Mouse (Mus musculus): ENCODE measurements at regions not wholly inside any gene's neighbourhood (a gene's known extent, or its start where the extent isn't known, plus 50 kb on each side); places are given as distances from the start of the nearest gene placed in this dataset.

- DNase-seq (ENCODE audit: low read depth) = no peak
Measured at GRCm38 (mm10) chr14:76822766-76823325, 213.7 kb upstream of the Ccdc122 start.

- DNase-seq (ENCODE audit: low read depth) = no peak
Measured at GRCm38 (mm10) chr14:76821892-76822291, 214.7 kb upstream of the Ccdc122 start.

GRCm38 (mm10) chr14:76821484-76821883 lies 215.1 kb upstream of the Ccdc122 start:
- no peak for DNase-seq (ENCODE audit: low read depth)

GRCm38 (mm10) chr14:76820989-76821388 lies 215.6 kb upstream of the Ccdc122 start:
- no peak for DNase-seq (ENCODE audit: low read depth)

- DNase-seq (ENCODE audit: low read depth) = no peak
Measured at GRCm38 (mm10) chr14:76819690-76820089, 216.9 kb upstream of the Ccdc122 start.

- no peak for DNase-seq (ENCODE audit: low read depth)
Measured at GRCm38 (mm10) chr14:76818256-76819010, 218.1 kb upstream of the Ccdc122 start.

DNA sequence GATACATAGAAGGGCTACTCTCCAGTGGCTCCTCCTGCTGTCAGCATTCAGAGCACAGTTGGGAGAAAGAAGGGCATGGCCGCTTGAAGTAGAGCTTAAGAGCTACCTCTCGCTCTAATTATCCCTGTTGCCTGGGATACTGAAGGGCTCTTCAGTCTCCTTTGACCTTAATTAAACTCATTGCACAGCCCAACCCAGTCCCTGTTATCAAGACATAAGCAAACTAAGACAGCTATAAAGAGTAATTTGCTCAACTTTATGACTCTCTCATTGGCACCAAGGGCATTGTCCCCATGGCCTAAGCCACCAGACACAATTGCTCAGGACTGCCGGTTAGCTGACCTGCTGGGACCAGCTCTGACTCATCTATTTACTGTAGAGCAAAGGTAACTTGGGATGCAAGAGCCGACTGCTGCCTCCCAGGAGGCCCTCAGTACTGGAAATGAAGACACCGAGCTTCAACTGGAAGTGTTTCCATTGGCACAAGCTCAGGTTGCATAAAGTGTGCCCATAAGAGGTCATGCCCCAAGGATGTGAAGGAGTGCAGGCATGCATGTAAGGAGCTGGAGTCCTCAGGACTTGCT lies 219.3 kb upstream of the Ccdc122 start:
- DNase-seq (ENCODE audit: low read depth) = no peak

DNA sequence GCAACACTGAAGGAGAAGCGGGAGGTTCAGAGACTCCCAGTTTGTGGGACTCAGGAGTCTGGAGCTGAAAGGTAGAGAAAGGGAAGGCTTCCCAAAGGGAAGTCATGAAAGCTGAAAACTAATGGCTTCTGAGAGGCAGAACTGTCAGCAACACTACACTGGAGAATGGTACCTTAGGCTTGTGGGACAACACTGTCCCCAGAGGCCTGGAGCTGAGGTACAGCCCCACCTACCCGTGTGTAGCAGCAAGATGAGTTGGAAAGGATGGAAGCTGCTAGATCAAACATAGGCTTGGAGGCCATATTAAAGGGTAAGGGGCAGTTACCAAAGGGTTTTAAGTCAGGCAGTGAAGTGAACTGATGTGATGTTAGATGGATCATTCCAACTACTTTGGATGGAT lies 219.9 kb upstream of the Ccdc122 start:
- DNase-seq (ENCODE audit: low read depth) = no peak

- DNase-seq (ENCODE audit: low read depth) = no peak
Measured at GRCm38 (mm10) chr14:76812155-76812875, 224.3 kb upstream of the Ccdc122 start.

- DNase-seq (ENCODE audit: low read depth) = no peak
Measured at GRCm38 (mm10) chr14:76810697-76811589, 225.6 kb upstream of the Ccdc122 start.

DNA sequence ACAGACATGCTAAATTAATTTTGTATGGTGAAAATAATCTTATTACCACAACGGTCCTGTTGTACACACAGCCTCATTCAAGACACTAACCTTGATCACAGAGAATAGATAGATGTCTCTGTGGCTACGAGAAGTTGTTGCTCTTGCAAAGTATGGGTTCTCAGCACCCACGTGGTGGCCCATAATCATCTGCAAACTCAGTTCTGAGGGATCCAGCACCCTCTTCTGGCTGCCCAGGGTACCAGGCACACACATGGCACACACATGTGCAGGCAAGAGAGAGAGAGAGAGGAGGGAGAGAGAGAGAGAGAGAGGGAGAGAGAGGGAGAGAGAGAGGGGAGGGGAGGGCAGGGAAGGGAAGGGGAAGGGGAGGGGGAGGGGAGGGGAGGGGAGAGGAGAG lies 226.5 kb upstream of the Ccdc122 start:
- DNase-seq (ENCODE audit: low read depth) = no peak

- DNase-seq (ENCODE audit: low read depth) = no peak
Measured at GRCm38 (mm10) chr14:76809411-76809810, 227.2 kb upstream of the Ccdc122 start.

DNA sequence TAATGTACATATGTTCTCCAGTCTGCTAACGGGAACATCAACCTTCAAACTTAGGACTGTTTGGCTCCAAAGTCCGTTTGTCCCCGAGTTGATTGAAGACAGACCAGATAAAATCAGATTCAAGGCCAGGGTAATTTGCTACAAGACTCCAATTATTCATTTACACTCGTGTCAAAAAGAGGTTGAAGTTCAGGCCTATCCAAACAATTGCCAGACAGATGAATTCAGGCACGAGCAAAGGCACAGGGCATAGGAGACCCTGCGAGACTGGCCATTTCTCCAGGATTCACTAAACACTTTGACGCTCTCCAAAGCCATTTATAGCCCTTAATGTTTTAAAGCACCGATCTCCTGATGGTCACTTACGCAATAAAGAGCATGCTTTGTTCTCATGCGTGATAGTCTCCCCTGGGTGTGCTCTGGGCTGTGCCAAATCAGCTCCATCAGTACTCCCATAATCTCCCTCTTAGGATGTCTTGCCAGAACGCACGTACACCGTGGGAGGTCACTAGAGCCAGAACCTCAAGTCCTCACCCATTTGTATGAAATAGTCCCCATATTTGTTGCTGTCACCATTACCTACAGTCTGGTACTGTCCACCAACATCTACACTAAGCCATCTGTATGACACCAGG lies 231.3 kb upstream of the Ccdc122 start:
- DNase-seq (ENCODE audit: low read depth) = no peak

- peak; percentile 42 for DNase-seq (ENCODE audit: low read depth)
Measured at GRCm38 (mm10) chr14:76804447-76805150, 232.0 kb upstream of the Ccdc122 start.

DNA sequence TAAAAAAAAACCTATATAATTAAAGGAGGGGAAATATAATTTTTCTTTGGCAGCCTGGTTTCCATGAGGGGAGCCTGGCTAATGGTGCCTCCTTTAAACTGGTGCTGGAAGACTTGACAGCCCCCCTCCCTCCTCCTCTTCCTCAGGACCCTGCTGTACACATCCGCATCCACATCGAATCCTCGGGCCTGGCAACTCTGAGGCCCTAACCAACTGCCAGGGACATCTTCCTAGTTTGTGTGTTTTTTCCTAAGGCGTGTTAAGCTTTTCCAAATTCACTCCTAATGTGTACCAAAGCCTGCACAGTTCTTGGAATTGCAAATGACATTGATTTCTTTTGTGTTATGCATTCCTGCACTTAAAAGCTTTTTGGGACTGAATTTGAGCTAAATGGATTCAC lies 236.4 kb upstream of the Ccdc122 start:
- DNase-seq (ENCODE audit: low read depth) = no peak

GRCm38 (mm10) chr14:76799741-76800140 lies 236.8 kb upstream of the Ccdc122 start:
- no peak for DNase-seq (ENCODE audit: low read depth)

- no peak for DNase-seq (ENCODE audit: low read depth)
Measured at GRCm38 (mm10) chr14:76798925-76799428, 237.6 kb upstream of the Ccdc122 start.

GRCm38 (mm10) chr14:76798488-76798887 lies 238.1 kb upstream of the Ccdc122 start:
- no peak for DNase-seq (ENCODE audit: low read depth)

DNA sequence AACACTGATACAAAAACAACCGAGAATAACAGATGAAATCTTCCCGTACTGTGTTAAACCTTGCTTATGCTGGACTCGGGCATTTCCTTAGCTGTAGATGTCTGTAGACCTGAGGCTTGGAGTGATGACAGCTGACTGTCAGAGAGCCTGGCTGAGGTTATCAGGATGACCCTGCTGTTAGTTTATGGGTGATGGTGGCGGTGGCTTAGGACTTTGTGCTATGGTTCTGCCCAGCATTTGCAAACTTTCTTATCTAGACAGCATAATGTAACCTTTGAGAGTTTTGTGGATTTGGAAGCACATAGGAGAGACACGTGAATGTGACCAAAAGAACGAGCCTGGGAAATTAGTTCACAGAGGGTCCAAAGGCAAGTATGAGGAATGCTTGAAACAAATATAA lies 239.1 kb upstream of the Ccdc122 start:
- DNase-seq (ENCODE audit: low read depth) = no peak

- DNase-seq (ENCODE audit: low read depth) = no peak
Measured at GRCm38 (mm10) chr14:76791811-76792571, 235.3 kb upstream of the Serp2 start.

Measured in 416B (cell line).